Comparison of ENCODE assay signal across 9 mouse cellular contexts in the genomic region with DNA sequence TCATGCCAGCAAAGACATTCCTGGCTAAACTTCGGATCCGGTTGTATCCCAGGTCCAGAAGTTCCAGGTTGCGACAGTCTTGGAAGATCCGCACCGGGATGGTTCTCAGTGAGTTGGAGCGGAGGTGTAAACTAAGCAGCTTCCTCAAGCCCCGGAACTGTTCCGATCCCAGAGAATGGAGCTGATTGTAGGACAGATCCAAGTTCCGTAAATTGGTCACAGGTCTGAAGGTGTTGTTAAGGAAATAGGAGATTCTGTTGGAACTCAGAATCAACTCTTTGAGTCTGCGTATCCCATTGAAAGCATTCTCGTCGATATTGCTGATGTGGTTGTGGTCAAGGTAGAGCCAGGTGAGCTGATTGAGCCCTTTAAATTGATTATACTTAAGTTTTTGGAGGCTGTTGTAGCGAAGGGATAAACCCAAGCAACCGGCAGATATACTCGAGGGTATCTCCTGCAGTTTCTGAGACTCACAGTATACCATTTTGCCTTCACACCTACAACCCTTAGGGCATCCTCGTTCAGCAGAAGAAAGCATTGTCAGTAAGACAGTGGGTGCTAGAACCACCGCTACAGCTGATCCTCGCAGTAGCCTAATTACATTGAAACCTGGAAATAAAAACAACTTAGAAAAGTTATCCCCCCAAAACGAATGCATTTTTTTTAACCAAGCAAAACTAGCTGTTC. TPM values are rescaled to one million over a fixed set of nuclear protein-coding genes. Genes with fewer than 3 reads are reported as not detected.
DNase-seq lines count a peak whose midpoint lies in the region; ATAC-seq lines count a peak whose summit lies in the region.
"Had no signal": no experiment of that assay in that cellular context is flagged by ENCODE, and none has a peak within 500 bp of the region (broad histone marks: within the 10 kb centered on the region; RNA-seq: fewer than 3 reads in every experiment).

No protein-coding gene starts in this region.

- peaks cover 34% of the 10 kb centered on the region for H3K4me1 ChIP-seq in hindbrain, embryonic 10.5 days (replicated peaks)
- H3K4me1 ChIP-seq in midbrain, embryonic 12.5 days, result peaks cover 37% of the 10 kb centered on the region

- no peak overlapping the region for H3K9ac ChIP-seq in midbrain, embryonic 12.5 days (replicated peaks)

- no peaks in the 10 kb centered on the region for H3K9me3 ChIP-seq in hindbrain, embryonic 10.5 days
- H3K9me3 ChIP-seq in midbrain, embryonic 12.5 days, result no peaks in the 10 kb centered on the region

- no peak for ATAC-seq in midbrain, embryonic 12.5 days (ENCODE audit: low FRiP score, low read depth)

- peak; percentile 22 for DNase-seq in cerebellum, adult 11 months
- DNase-seq in cerebellum, adult 11-12 months, result no peak
- peak; percentile 75 for DNase-seq in brain, adult 2 months (ENCODE audit: low read depth, low spot score)
- DNase-seq in hindbrain, embryonic 10.5 days (ENCODE audit: low spot score), result no peak
- no peak for DNase-seq in kidney, adult 18-20 months
- no peak for DNase-seq in ovary, postnatal 10 days (ENCODE audit: low spot score)
- DNase-seq in lung, postnatal 4 days, result no peak
- DNase-seq: liver had no signal

- no peaks in the 10 kb centered on the region for H3K36me3 ChIP-seq in hindbrain, embryonic 10.5 days
- H3K36me3 ChIP-seq in midbrain, embryonic 12.5 days, result no peaks in the 10 kb centered on the region

- no peak overlapping the region for H3K27ac ChIP-seq in hindbrain, embryonic 10.5 days
- H3K27ac ChIP-seq in midbrain, embryonic 12.5 days (replicated peaks), result no peak overlapping the region

- H3K27me3 ChIP-seq in hindbrain, embryonic 10.5 days (ENCODE audit: insufficient read depth, poor library complexity, severe bottlenecking), result peaks cover 28% of the 10 kb centered on the region
- peaks cover 22% of the 10 kb centered on the region for H3K27me3 ChIP-seq in midbrain, embryonic 12.5 days

- peak overlapping the region; percentile 76 for H3K4me2 ChIP-seq in midbrain, embryonic 12.5 days (replicated peaks)

- H3K4me3 ChIP-seq in hindbrain, embryonic 10.5 days, result peak overlapping the region; percentile 58
- peak overlapping the region; percentile 47 for H3K4me3 ChIP-seq in midbrain, embryonic 12.5 days

- WGBS in hindbrain, embryonic 10.5 days, result 17% methylated on average over 19 of the region's 19 CpGs
- 23% methylated on average over 19 of the region's 19 CpGs for WGBS in midbrain, embryonic 12.5 days

RNA-seq across cellular contexts. Expression of gene Lrrtm3, which starts 1.2 kb away (rescaled TPM):
- polyA plus RNA-seq in hindbrain, embryonic 10.5 days (2016; fragmentation: Nextera tagmentation; extraction: Ambion mirVana), result 2.7 and 4.4 TPM in 2 replicates
- 3.4 and 5.7 TPM in 2 replicates for polyA plus RNA-seq in midbrain, embryonic 12.5 days (2016; fragmentation: Nextera tagmentation; extraction: Ambion mirVana)

Comparison
In these comparisons a context has a peak if more than half of its experiments do, and no peak if none do; other contexts are left out.
1. DNase-seq: peak in cerebellum, adult 11 months (single experiment) and brain, adult 2 months (single experiment); none in cerebellum, adult 11-12 months (single experiment), hindbrain, embryonic 10.5 days (single experiment), kidney, adult 18-20 months (single experiment), ovary, postnatal 10 days (single experiment) and lung, postnatal 4 days (0 of 2).